13 mouse cellular contexts compared by ENCODE assay signal in genomic region chr5:139536911-139537738, GRCm38 (mm10). TPM values are rescaled to one million over a fixed set of nuclear protein-coding genes. Genes with fewer than 3 reads are reported as not detected.
A peak's percentile ranks its signal among the peaks of the same experiment; 100 is the strongest.
DNase-seq lines count a peak whose midpoint lies in the region; ATAC-seq lines count a peak whose summit lies in the region.
"Had no signal": no experiment of that assay in that cellular context is flagged by ENCODE, and none has a peak within 500 bp of the region (broad histone marks: within the 10 kb centered on the region; RNA-seq: fewer than 3 reads in every experiment).

No protein-coding gene starts in this region.

- H3K27ac ChIP-seq in kidney, embryonic 15.5 days: peak overlapping the region; percentile 43; the same call in 1 of the 2 replicates
- H3K27ac ChIP-seq in hindbrain, embryonic 15.5 days (replicated peaks): peak overlapping the region; percentile 69
- peak overlapping the region; percentile 24; the same call in 1 of the 2 replicates for H3K27ac ChIP-seq in neural tube, embryonic 14.5 days (ENCODE audit: low read depth, low read length)

- no peak overlapping the region for H3K4me3 ChIP-seq in kidney, embryonic 15.5 days (replicated peaks)
- H3K4me3 ChIP-seq in hindbrain, embryonic 15.5 days: no peak overlapping the region
- H3K4me3 ChIP-seq in neural tube, embryonic 14.5 days (ENCODE audit: low read depth, low read length): no peak overlapping the region

- WGBS in kidney, embryonic 15.5 days: 6% methylated on average over 18 of the region's 18 CpGs
- WGBS in hindbrain, embryonic 15.5 days: 4% methylated on average over 18 of the region's 18 CpGs
- 3% methylated on average over 18 of the region's 18 CpGs for WGBS in neural tube, embryonic 14.5 days

- no peak overlapping the region for H3K9ac ChIP-seq in kidney, embryonic 15.5 days
- H3K9ac ChIP-seq in hindbrain, embryonic 15.5 days: no peak overlapping the region
- no peak overlapping the region for H3K9ac ChIP-seq in neural tube, embryonic 14.5 days (replicated peaks; ENCODE audit: low read depth, low read length)

- peak overlapping the region; percentile 39 for H3K4me2 ChIP-seq in kidney, embryonic 15.5 days
- 0 out of 2 replicates have a peak overlapping the region, but pooled peaks have one; percentile 15 for H3K4me2 ChIP-seq in hindbrain, embryonic 15.5 days
- no peak overlapping the region for H3K4me2 ChIP-seq in neural tube, embryonic 14.5 days (ENCODE audit: low read depth, low read length)

- no peaks in the 10 kb centered on the region for H3K36me3 ChIP-seq in kidney, embryonic 15.5 days
- no peaks in the 10 kb centered on the region for H3K36me3 ChIP-seq in hindbrain, embryonic 15.5 days
- H3K36me3 ChIP-seq in neural tube, embryonic 14.5 days (ENCODE audit: control insufficient read depth, insufficient read depth, low read length): no peaks in the 10 kb centered on the region

- no peak for ATAC-seq in kidney, embryonic 15.5 days (replicated peaks; ENCODE audit: low FRiP score)
- ATAC-seq in hindbrain, embryonic 15.5 days (ENCODE audit: low FRiP score, low read depth): no peak
- no peak for ATAC-seq in neural tube, embryonic 14.5 days (ENCODE audit: low read depth)

- DNase-seq in kidney, postnatal 14 days: no peak
- DNase-seq in embryo, embryonic 9.5 days (ENCODE audit: extremely low spot score): peak; percentile 31
- DNase-seq in layer of hippocampus, postnatal 36 days: no peak
- DNase-seq in urinary bladder, postnatal 4 days (ENCODE audit: low spot score in 2 of 2): no peak
- DNase-seq in right cerebral cortex, adult 18-20 months: no peak
- DNase-seq: adrenal gland, adult 8-10 months; kidney, adult 11 months had no signal

- peaks cover 47% of the 10 kb centered on the region for H3K4me1 ChIP-seq in kidney, embryonic 15.5 days
- peaks cover 47% of the 10 kb centered on the region for H3K4me1 ChIP-seq in hindbrain, embryonic 15.5 days (replicated peaks)
- peaks cover 17% of the 10 kb centered on the region for H3K4me1 ChIP-seq in neural tube, embryonic 14.5 days (ENCODE audit: control insufficient read depth, insufficient read depth, low read length)

- peaks cover 90% of the 10 kb centered on the region for H3K27me3 ChIP-seq in kidney, embryonic 15.5 days
- peaks cover 52% of the 10 kb centered on the region for H3K27me3 ChIP-seq in hindbrain, embryonic 15.5 days
- peaks cover 5% of the 10 kb centered on the region; the same call in 1 of the 2 replicates for H3K27me3 ChIP-seq in neural tube, embryonic 14.5 days (ENCODE audit: control insufficient read depth, insufficient read depth, low read length)

- H3K9me3 ChIP-seq in kidney, embryonic 15.5 days (replicated peaks): no peaks in the 10 kb centered on the region
- no peaks in the 10 kb centered on the region for H3K9me3 ChIP-seq in hindbrain, embryonic 15.5 days
- no peaks in the 10 kb centered on the region for H3K9me3 ChIP-seq in neural tube, embryonic 14.5 days (ENCODE audit: control insufficient read depth, low read length)

RNA-seq across cellular contexts. Expression of gene Uncx, which starts 6.2 kb away (rescaled TPM):
- 90.8 and 96.1 TPM in 2 replicates for polyA plus RNA-seq in kidney, embryonic 15.5 days (2015; fragmentation: Nextera tagmentation; extraction: Ambion mirVana)
- 35.9 and 47.3 TPM in 2 replicates for polyA plus RNA-seq in hindbrain, embryonic 15.5 days (2015; fragmentation: Nextera tagmentation; extraction: Ambion mirVana)
- 33.4 and 39.8 TPM in 2 replicates for polyA plus RNA-seq in neural tube, embryonic 14.5 days (2014; fragmentation: Nextera tagmentation; extraction: Ambion mirVana)
- under 1 TPM in 1 of 2 experiments, not detected in 1; 0.12 TPM for total RNA-seq in layer of hippocampus, postnatal 36 days (2021)
- total RNA-seq: adrenal gland, adult 8-10 months; common myeloid progenitor, adult 5-6 weeks had no signal
- polyA plus RNA-seq: C2C12; liver, embryonic 16.5 days had no signal

RNA-seq across cellular contexts. Expression of gene Zfand2a, which starts 52.8 kb away (rescaled TPM):
- polyA plus RNA-seq in kidney, embryonic 15.5 days (2015; fragmentation: Nextera tagmentation; extraction: Ambion mirVana): 9.8 and 13.2 TPM in 2 replicates
- polyA plus RNA-seq in hindbrain, embryonic 15.5 days (2015; fragmentation: Nextera tagmentation; extraction: Ambion mirVana): 19.7 and 27.1 TPM in 2 replicates
- polyA plus RNA-seq in neural tube, embryonic 14.5 days (2014; fragmentation: Nextera tagmentation; extraction: Ambion mirVana): 13.3 and 15.2 TPM in 2 replicates
- total RNA-seq in layer of hippocampus, postnatal 36 days (2021): 10 to 100 TPM; 62.5 to 66.6 TPM
